Mouse (Mus musculus) kidney, adult 10 weeks (tissue): ENCODE results near the gene Wdr20. TPM values are rescaled to one million over a fixed set of nuclear protein-coding genes. Genes with fewer than 3 reads are reported as not detected.

Experiments used
- polyA plus RNA-seq: library from polyadenylated mRNA; stranded (reverse); fragments of 350-450 nt; fragmentation: Illumina TruSeq; extraction: RNeasy Lipid Tissue Mini Kit (QIAGEN cat#74804); gene quantifications from one replicate; pipeline ENCODE4 v1.2.3, GENCODE M21; 2014; ENCODE audit warnings: low read depth, low replicate concordance

Gene Wdr20
- polyA plus RNA-seq = 40.2 TPM

DNA sequence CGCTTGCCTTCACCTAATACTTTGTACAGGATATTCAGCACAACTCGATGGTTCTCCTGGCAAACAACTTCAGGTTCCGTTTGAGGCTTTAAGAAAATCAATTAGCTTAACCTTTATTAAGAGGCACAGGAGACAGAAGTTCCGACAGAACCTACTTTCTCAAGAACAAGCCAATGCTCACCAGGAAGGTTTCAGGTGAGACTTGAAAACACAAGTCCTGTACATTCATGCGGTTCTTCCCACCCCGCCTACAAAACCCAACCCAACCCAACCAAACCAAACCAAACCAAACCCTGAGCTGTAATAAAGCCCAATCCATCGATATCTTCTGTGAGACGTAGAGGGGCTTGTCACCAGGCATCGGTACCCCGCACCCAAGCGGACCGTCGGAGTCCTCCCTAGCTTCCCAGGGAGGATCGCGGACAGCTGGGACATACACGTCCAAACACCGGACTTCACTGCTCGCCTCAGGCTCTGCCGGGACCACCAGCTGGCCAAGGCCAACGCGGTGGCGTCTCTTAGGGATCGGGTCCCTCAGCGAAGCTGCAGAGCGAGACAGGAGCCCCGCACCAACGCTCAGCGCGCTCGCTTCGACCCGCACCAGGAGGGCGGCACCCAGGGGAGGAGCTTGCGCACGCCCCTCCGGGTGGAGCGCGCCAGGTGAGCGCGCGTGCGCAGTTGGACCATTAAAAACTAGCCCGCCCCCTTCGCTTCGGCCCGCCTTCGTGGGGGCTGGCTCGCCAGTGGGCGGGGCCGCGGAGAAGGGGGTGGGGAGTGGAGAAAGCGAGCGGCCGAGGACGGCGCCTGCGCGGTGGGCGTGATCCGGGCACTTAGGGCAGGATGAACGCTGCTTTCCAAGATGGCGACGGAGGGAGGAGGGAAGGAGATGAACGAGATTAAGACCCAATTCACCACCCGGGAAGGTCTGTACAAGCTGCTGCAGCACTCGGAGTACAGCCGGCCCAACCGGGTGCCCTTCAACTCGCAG is at the start of gene Wdr20:
TSS of gene Wdr20 (plus strand) at position 775 of the 988 bp plus-strand sequence.

DNA sequence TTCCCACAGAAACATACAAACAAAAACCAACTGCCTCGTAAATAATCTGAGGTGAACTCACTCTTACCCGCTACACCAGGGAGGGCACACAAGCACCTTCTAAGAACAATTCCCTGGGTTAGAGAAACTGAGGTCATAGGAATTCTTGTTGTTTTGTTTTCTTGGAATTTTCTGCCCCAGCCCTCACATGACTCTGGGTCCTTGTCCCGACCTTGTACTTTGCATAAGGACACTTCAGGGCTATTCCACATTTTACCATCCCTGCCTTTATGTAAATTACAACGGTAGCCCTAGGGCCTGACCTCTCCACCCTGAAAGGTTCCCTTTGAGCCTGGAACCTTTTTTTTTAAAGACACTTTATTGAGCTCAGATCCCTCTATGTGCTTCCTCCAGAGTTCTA is 35.2 kb upstream of the Wdr20 start, which contains the start of gene Hsp90aa1:
TSS of gene Hsp90aa1 (minus strand) at position 173 of the 400 bp plus-strand sequence.

DNA sequence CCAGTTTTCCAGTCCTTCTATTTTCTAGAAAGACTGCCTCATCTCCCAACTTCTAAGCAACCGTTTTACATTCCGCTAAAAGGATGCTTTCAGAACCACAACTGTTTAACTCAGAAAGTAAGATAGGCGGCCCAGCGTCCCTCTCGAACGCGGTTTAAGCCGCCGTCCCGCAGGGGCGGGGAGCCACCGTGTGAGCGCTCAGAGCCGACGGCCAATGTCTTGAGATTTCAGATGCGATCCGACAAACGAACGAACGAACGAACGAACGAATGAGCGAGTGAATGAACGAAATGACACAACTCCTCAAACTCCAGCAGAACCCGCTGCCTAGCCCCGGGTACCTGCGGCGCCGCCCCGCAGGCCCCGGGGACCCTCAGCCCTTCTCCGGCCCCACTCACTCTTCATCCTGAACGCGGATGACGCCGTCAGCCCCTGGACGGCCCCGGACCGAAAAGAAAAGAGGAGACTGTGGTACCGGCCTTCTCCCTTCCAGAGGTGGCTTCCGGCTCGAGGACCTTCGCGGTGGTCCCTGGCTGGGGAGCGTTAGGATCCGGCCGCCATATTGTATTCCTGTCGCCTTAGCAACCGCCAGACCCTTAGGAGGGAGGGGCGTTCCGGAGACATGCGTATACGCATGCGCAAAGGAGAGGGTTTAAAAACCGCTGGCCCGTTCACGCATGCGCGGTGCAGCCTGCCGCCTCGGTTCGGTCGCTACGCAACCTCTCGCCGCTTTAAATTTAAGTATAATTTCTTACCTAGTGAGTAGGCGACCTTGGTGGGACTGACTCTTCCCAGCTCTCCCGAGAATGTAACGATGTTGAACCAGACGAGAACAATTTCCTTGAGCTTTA is 102.8 kb downstream of the Wdr20 start, which contains the start of gene Mok:
TSS of gene Mok (minus strand) at position 592 of the 851 bp plus-strand sequence.

DNA sequence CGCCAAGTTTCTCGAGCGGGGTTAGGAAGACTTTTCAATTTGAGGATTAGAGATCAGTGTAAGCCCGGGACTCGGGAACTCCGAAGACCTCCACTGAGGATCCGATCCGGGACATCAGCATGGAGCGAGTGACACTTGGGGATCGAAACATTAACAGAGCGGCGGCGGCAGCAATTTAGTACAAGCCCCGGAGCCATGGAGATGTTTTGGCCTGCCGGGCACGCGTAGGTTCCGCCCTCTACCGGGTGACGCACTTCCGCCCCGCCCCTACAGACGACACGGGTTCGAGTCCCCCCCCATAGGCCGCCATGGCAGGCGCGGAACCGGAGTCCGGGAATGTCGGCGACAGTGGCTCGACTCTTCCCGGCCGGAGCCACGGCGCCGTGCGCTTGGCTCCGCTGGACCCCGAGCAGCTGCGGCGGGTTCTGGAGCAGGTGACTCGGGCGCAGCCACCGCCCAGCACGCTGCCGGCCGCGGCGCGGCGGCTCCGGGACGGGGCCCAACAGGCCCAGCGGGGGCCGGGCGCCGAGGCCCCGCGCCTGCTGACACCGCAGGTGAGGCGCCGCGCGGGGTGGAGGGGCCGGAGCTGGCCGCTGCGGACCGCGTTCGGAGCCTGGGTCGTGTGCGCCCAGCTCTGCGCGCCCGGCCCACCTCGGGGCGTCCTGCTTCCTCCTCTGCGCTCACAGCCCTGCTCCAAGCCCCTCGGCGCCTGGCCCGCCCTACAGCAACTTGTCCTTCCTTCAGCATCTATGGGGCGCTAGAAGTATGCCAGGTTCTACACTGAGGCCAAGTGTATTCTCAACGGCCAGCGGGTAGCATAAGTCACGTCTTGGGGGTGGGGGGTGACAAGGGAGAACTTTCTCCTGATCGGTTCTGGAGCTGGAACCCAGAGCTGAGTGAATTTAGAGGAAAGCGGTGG is 112.5 kb downstream of the Wdr20 start, which contains the start of gene Zfp839:
TSS of gene Zfp839 (plus strand) at position 244 of the 919 bp plus-strand sequence.

Other genes with a start within 250 kb of the Wdr20 start
- gene Dync1h1, start 136.5 kb upstream of the Wdr20 start, polyA plus RNA-seq = 9.2 TPM
- gene 1700001K19Rik, start 55.3 kb upstream of the Wdr20 start, polyA plus RNA-seq = not detected
- 1,780 TPM for gene Hsp90aa1, start 35.2 kb upstream of the Wdr20 start, polyA plus RNA-seq
- gene Mok, start 103.0 kb downstream of the Wdr20 start, polyA plus RNA-seq = 4.6 TPM
- gene Zfp839, start 112.3 kb downstream of the Wdr20 start, polyA plus RNA-seq = 4.9 TPM
- 27.9 TPM for gene Cinp, start 151.2 kb downstream of the Wdr20 start, polyA plus RNA-seq
- gene Tecpr2, start 151.3 kb downstream of the Wdr20 start, polyA plus RNA-seq = 2.1 TPM
- not detected for gene Ankrd9, start 241.1 kb downstream of the Wdr20 start, polyA plus RNA-seq